Mouse (Mus musculus) stomach, embryonic 14.5 days (tissue): Measurements from ENCODE around the gene Olfr885. TPM values are rescaled to one million over a fixed set of nuclear protein-coding genes. Genes with fewer than 3 reads are reported as not detected.

Experiments
- ATAC-seq: fragments of 200-750 bp; cut with Nextera tagmentation; 2 replicates; pipeline ENCODE4 v1.8.0; 2017; ENCODE audit warnings: low read depth, moderate TSS enrichment; ENCODE audit not compliant: insufficient number of reproducible peaks, insufficient read depth, low FRiP score
- H3K27ac ChIP-seq: fragments of 300-500 bp; sonication (generic); 2 replicates; pipeline ENCODE4 v1.5.1; 2014; ENCODE audit warnings: mild to moderate bottlenecking, low read length, moderate library complexity, mixed read lengths
- H3K27me3 ChIP-seq: fragments of 300-500 bp; sonication (generic); 2 replicates; pipeline ENCODE4 v1.6.1; 2014; ENCODE audit warnings: low read length, control low read depth, mixed read lengths; ENCODE audit not compliant: control insufficient read depth, insufficient read depth
- H3K36me3 ChIP-seq: fragments of 300-500 bp; sonication (generic); 2 replicates; pipeline ENCODE4 v1.6.1; 2014; ENCODE audit warnings: mild to moderate bottlenecking, control low read depth, low read length, moderate library complexity, mixed read lengths; ENCODE audit not compliant: control insufficient read depth, insufficient read depth
- H3K4me1 ChIP-seq: fragments of 300-500 bp; sonication (generic); 2 replicates; pipeline ENCODE4 v1.6.1; 2014; ENCODE audit warnings: low read length, control low read depth, mixed read lengths; ENCODE audit not compliant: control insufficient read depth, insufficient read depth
- H3K4me2 ChIP-seq: fragments of 300-500 bp; sonication (generic); replicated peaks from 2 replicates; pipeline ENCODE4 v1.6.1; 2014; ENCODE audit warnings: low read depth, low read length, control low read depth
- H3K4me3 ChIP-seq: fragments of 300-500 bp; sonication (generic); 2 replicates; pipeline ENCODE4 v1.5.1; 2014; ENCODE audit warnings: low read depth, low read length, control low read depth
- H3K9ac ChIP-seq: fragments of 300-500 bp; sonication (generic); replicated peaks from 2 replicates; pipeline ENCODE4 v1.6.1; 2014; ENCODE audit warnings: low read depth, mild to moderate bottlenecking, control low read depth, low read length, moderate library complexity, mixed read lengths
- H3K9me3 ChIP-seq: fragments of 300-500 bp; sonication (generic); 2 replicates; pipeline ENCODE4 v1.6.1; 2016; ENCODE audit warnings: low read depth, low read length, control low read depth; ENCODE audit not compliant: control insufficient read depth
- WGBS: fragments of 180-500 bp; shearing (Covaris S2); extraction: QIAGEN DNeasy Blood & Tissue Kit; methylation state at CpG from one replicate; pipeline ENCODE4 v1.1.7; 2014; 5-methylcytosine and 5-hydroxymethylcytosine counted together
- polyA plus RNA-seq: library from polyadenylated mRNA; unstranded; fragments of >200 nt; fragmentation: Nextera tagmentation; extraction: Ambion mirVana; gene quantifications from 2 replicates; pipeline ENCODE4 v1.2.1, GENCODE M21; 2014

Olfr885 gene
- not detected in 2 replicates for polyA plus RNA-seq

GRCm38 (mm10) chr9:38061022-38061421 lies at the start of gene Olfr885:
Olfr885 (plus strand) TSS chr9:38061322.
- H3K4me3 ChIP-seq, result no peak within 1 kb of the TSS
- no peak within 1 kb of the TSS for H3K9ac ChIP-seq
- H3K27ac ChIP-seq, result no peak within 1 kb of the TSS
- H3K4me2 ChIP-seq, result no peak within 1 kb of the TSS
- H3K9me3 ChIP-seq, result no peaks in the 10 kb centered on the region
- H3K36me3 ChIP-seq, result no peaks in the 10 kb centered on the region
- 89% methylated on average over 3 of the region's 3 CpGs for WGBS
- no peaks in the 10 kb centered on the region for H3K27me3 ChIP-seq
- ATAC-seq, result no peak
- H3K4me1 ChIP-seq, result no peaks in the 10 kb centered on the region

DNA sequence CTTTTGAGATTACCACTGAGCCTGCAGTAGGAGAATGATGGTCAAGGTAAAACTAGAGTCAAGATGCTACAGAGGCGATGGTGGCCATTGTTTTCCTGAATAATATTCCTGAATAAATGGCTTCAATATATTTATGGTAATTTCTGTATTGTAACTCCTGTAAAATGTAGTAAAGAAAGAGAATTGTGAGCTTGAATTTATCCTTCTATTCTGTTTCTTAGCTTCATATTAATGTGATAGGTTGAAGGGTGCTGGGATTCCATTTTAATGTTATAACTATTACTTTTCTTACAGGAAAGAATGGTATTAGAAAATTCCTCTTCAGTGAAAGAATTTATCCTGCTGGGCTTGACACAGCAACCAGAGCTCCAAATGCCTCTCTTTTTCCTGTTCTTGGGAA lies 35.6 kb upstream of the Olfr885 start, which contains the start of gene Olfr883:
Gene Olfr883 (plus strand): TSS at position 301 of the 400 bp plus-strand sequence.
- Histone ChIP-seq H3K36me3 (no peaks in the 10 kb centered on the region), H3K4me1 (no peaks in the 10 kb centered on the region), H3K27ac (no peak within 1 kb of the TSS), H3K4me2 (no peak within 1 kb of the TSS), H3K9me3 (no peaks in the 10 kb centered on the region), H3K4me3 (no peak within 1 kb of the TSS), H3K9ac (no peak within 1 kb of the TSS), H3K27me3 (no peaks in the 10 kb centered on the region)
- ATAC-seq, result no peak
- 91% methylated on average over 1 of the region's 1 CpGs for WGBS

DNA sequence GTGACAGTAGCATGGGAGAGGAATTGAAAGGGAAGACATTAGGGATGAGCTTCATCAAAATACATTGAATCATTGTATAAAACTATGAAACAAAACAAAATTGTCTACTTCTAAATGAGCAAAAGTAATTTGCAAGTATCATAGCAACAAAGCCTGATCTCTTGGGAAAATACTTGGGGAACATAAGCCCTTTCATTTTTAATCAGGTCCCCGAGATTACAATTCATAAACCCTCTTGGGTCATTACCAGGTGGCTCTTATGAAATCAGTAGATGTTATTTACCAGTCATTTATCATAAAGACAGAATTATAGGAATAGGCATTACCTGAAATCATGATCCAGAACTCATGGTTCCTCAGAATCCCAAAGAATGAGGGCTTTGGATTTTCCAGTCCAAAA lies 14.9 kb upstream of the Olfr885 start, which contains the start of gene Olfr884:
Gene Olfr884 (plus strand): TSS at position 301 of the 400 bp plus-strand sequence.
- 70% methylated on average over 1 of the region's 1 CpGs for WGBS
- no peak for ATAC-seq
- no peak within 1 kb of the TSS for H3K4me2 ChIP-seq
- H3K9ac ChIP-seq, result no peak within 1 kb of the TSS
- H3K9me3 ChIP-seq, result no peaks in the 10 kb centered on the region
- no peak within 1 kb of the TSS for H3K4me3 ChIP-seq
- H3K27ac ChIP-seq, result no peak within 1 kb of the TSS
- no peaks in the 10 kb centered on the region for H3K4me1 ChIP-seq
- no peaks in the 10 kb centered on the region for H3K36me3 ChIP-seq
- no peaks in the 10 kb centered on the region for H3K27me3 ChIP-seq

GRCm38 (mm10) chr9:38083772-38084171 lies 22.6 kb downstream of the Olfr885 start, which contains the start of gene Olfr887:
Olfr887 (plus strand) TSS chr9:38084072.
- WGBS, result 81% methylated on average over 1 of the region's 1 CpGs

DNA sequence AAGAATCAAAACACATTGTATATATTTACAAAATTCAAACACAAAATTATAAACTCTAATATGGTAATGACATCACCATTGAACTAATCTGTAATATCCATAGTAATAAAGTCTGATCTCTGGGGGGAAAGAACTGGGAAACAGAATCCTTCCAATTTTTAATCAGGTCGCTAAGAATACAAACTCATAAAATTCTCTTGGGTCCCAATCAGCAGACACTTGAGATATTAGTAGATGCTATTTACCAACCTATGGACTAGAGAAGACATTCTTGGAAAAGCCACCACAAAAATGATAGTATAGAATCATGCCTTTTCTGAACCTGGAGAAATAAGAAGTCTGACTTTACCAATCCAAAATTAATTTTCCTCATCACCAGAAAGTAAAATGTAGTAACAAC lies 46.7 kb downstream of the Olfr885 start, which contains the start of gene Olfr888:
Gene Olfr888 (plus strand): TSS at position 301 of the 400 bp plus-strand sequence.
- Histone ChIP-seq H3K9ac (no peak within 1 kb of the TSS), H3K4me2 (no peak within 1 kb of the TSS), H3K27me3 (no peaks in the 10 kb centered on the region), H3K36me3 (no peaks in the 10 kb centered on the region), H3K4me1 (no peaks in the 10 kb centered on the region), H3K4me3 (no peak within 1 kb of the TSS), H3K27ac (no peak within 1 kb of the TSS), H3K9me3 (no peaks in the 10 kb centered on the region)
- ATAC-seq, result no peak
- 78% methylated on average over 1 of the region's 1 CpGs for WGBS

More at GRCm38 (mm10) chr9:38083772-38084171, 22.6 kb downstream of the Olfr885 start, which contains the start of gene Olfr887:
- Histone ChIP-seq H3K9ac (no peak within 1 kb of the TSS), H3K27ac (no peak within 1 kb of the TSS), H3K36me3 (no peaks in the 10 kb centered on the region), H3K4me2 (no peak within 1 kb of the TSS), H3K4me1 (no peaks in the 10 kb centered on the region), H3K9me3 (no peaks in the 10 kb centered on the region), H3K27me3 (no peaks in the 10 kb centered on the region), H3K4me3 (no peak within 1 kb of the TSS)
- ATAC-seq, result no peak

Other genes starting within 250 kb of the Olfr885 start
- not detected in 2 replicates for gene Olfr877, start 207.1 kb upstream of the Olfr885 start, polyA plus RNA-seq
- not detected in 2 replicates for gene Olfr145, start 164.6 kb upstream of the Olfr885 start, polyA plus RNA-seq
- not detected in 2 replicates for gene Olfr878, start 143.5 kb upstream of the Olfr885 start, polyA plus RNA-seq
- gene Olfr881, start 69.5 kb upstream of the Olfr885 start, polyA plus RNA-seq, result not detected in 2 replicates
- gene Olfr883, start 35.5 kb upstream of the Olfr885 start, polyA plus RNA-seq, result not detected in 2 replicates
- gene Olfr884, start 14.8 kb upstream of the Olfr885 start, polyA plus RNA-seq, result not detected in 2 replicates
- gene Olfr887, start 22.8 kb downstream of the Olfr885 start, polyA plus RNA-seq, result not detected in 2 replicates
- not detected in 2 replicates for gene Olfr888, start 46.8 kb downstream of the Olfr885 start, polyA plus RNA-seq
- 0.07 and 0.12 TPM in 2 replicates for gene Olfr889, start 53.9 kb downstream of the Olfr885 start, polyA plus RNA-seq
- not detected in 2 replicates for gene Olfr890, start 81.2 kb downstream of the Olfr885 start, polyA plus RNA-seq
- gene Olfr891, start 119.5 kb downstream of the Olfr885 start, polyA plus RNA-seq, result not detected in 2 replicates
- not detected in 2 replicates for gene Olfr893, start 147.0 kb downstream of the Olfr885 start, polyA plus RNA-seq
- gene Olfr894, start 156.7 kb downstream of the Olfr885 start, polyA plus RNA-seq, result not detected in 2 replicates
- gene Olfr143, start 191.5 kb downstream of the Olfr885 start, polyA plus RNA-seq, result not detected in 2 replicates
- gene Olfr895, start 206.5 kb downstream of the Olfr885 start, polyA plus RNA-seq, result not detected in 2 replicates
- gene Olfr896-ps1, start 229.8 kb downstream of the Olfr885 start, polyA plus RNA-seq, result not detected in 2 replicates